Mouse (Mus musculus): ENCODE measurements at regions not wholly inside any gene's neighbourhood (a gene's known extent, or its start where the extent isn't known, plus 50 kb on each side); places are given as distances from the start of the nearest gene placed in this dataset.

GRCm38 (mm10) chr16:63921146-63921545 is 57.2 kb upstream of the Epha3 start:
- no peak overlapping the region for H3K9ac ChIP-seq (replicated peaks)
- H3K9me3 ChIP-seq: no peaks in the 10 kb centered on the region
- H3K27me3 ChIP-seq: no peaks in the 10 kb centered on the region
- 85% methylated on average over 7 of the region's 7 CpGs for WGBS
- ATAC-seq (ENCODE audit: insufficient number of reproducible peaks, insufficient read depth, low FRiP score, low TSS enrichment, low read depth): no peak
- H3K27ac ChIP-seq: no peak overlapping the region
- H3K4me1 ChIP-seq (replicated peaks): no peaks in the 10 kb centered on the region
- H3K36me3 ChIP-seq: no peaks in the 10 kb centered on the region
- H3K4me2 ChIP-seq: no peak overlapping the region
- no peak overlapping the region for H3K4me3 ChIP-seq (replicated peaks)
